Mouse (Mus musculus): ENCODE measurements around the gene Gm28729. TPM values are rescaled to one million over a fixed set of nuclear protein-coding genes. Genes with fewer than 3 reads are reported as not detected.

Gm28729 gene
- polyA plus RNA-seq, 1 experiment from 2014 or later: 0.15 TPM

- no peak overlapping the region for H3K27ac ChIP-seq
- H3K9ac ChIP-seq: no peak overlapping the region
- no peaks in the 10 kb centered on the region for H3K36me3 ChIP-seq (replicated peaks)
- no peak overlapping the region for H3K4me3 ChIP-seq (replicated peaks)
- no peaks in the 10 kb centered on the region for H3K9me3 ChIP-seq
- H3K27me3 ChIP-seq: peaks cover 6% of the 10 kb centered on the region; the same call in 1 of the 2 replicates
- WGBS: 94% methylated on average over 9 of the region's 9 CpGs
- H3K4me2 ChIP-seq: no peak overlapping the region
- H3K4me1 ChIP-seq: peaks cover 6% of the 10 kb centered on the region; the same call in 1 of the 2 replicates
- no peak for ATAC-seq (ENCODE audit: low FRiP score)
Measured at GRCm38 (mm10) chr9:96449514-96449913, 75.5 kb downstream of the Gm28729 start.

- no peaks in the 10 kb centered on the region for H3K9me3 ChIP-seq
Measured at GRCm38 (mm10) chr9:96445351-96445750, 79.7 kb downstream of the Gm28729 start.

GRCm38 (mm10) chr9:96442081-96442480, 83.0 kb downstream of the Gm28729 start:
- WGBS: 15% methylated on average over 10 of the region's 10 CpGs
- Histone ChIP-seq H3K9ac (no peak overlapping the region), H3K9me3 (no peaks in the 10 kb centered on the region), H3K27me3 (peaks cover 38% of the 10 kb centered on the region), H3K4me1 (peaks cover 27% of the 10 kb centered on the region), H3K4me2 (peak overlapping the region; percentile 19), H3K27ac (no peak overlapping the region), H3K4me3 (replicated peaks) (no peak overlapping the region), H3K36me3 (replicated peaks) (no peaks in the 10 kb centered on the region)
- no peak for ATAC-seq (ENCODE audit: low FRiP score)

More at GRCm38 (mm10) chr9:96445351-96445750, 79.7 kb downstream of the Gm28729 start:
- no peak for ATAC-seq (ENCODE audit: low FRiP score)
- H3K27me3 ChIP-seq: peaks cover 17% of the 10 kb centered on the region; the same call in 1 of the 2 replicates
- peaks cover 9% of the 10 kb centered on the region; the same call in 1 of the 2 replicates for H3K4me1 ChIP-seq
- no peak overlapping the region for H3K27ac ChIP-seq
- no peak overlapping the region for H3K4me2 ChIP-seq
- no peak overlapping the region for H3K9ac ChIP-seq
- H3K4me3 ChIP-seq (replicated peaks): no peak overlapping the region
- WGBS: 85% methylated on average over 4 of the region's 4 CpGs
- H3K36me3 ChIP-seq (replicated peaks): no peaks in the 10 kb centered on the region

GRCm38 (mm10) chr9:96438334-96438871, 86.7 kb downstream of the Gm28729 start:
- WGBS: 4% methylated on average over 8 of the region's 8 CpGs
- peak overlapping the region; percentile 74; the same call in 1 of the 2 replicates for H3K27ac ChIP-seq
- H3K27me3 ChIP-seq: peaks cover 55% of the 10 kb centered on the region

GRCm38 (mm10) chr9:96437805-96438333, 87.2 kb downstream of the Gm28729 start:
- peak overlapping the region; percentile 44 for H3K4me3 ChIP-seq (replicated peaks)
- H3K9me3 ChIP-seq: no peaks in the 10 kb centered on the region
- H3K36me3 ChIP-seq (replicated peaks): no peaks in the 10 kb centered on the region
- H3K27me3 ChIP-seq: peaks cover 55% of the 10 kb centered on the region
- peak; percentile 75 for ATAC-seq (ENCODE audit: low FRiP score)
- under 1% methylated on average over 25 of the region's 25 CpGs for WGBS
- H3K4me2 ChIP-seq: peak overlapping the region; percentile 77
- H3K9ac ChIP-seq: peak overlapping the region; percentile 61
- peaks cover 33% of the 10 kb centered on the region for H3K4me1 ChIP-seq
- peak overlapping the region; percentile 74 for H3K27ac ChIP-seq

More at GRCm38 (mm10) chr9:96438334-96438871, 86.7 kb downstream of the Gm28729 start:
- H3K4me1 ChIP-seq: peaks cover 33% of the 10 kb centered on the region
- ATAC-seq (ENCODE audit: low FRiP score): peak; percentile 55
- H3K9me3 ChIP-seq: no peaks in the 10 kb centered on the region
- H3K4me3 ChIP-seq (replicated peaks): peak overlapping the region; percentile 44
- H3K4me2 ChIP-seq: peak overlapping the region; percentile 77
- H3K9ac ChIP-seq: peak overlapping the region; percentile 61
- H3K36me3 ChIP-seq (replicated peaks): no peaks in the 10 kb centered on the region

GRCm38 (mm10) chr9:96436901-96437804, 87.9 kb downstream of the Gm28729 start:
- peaks cover 55% of the 10 kb centered on the region for H3K27me3 ChIP-seq
- 8% methylated on average over 28 of the region's 28 CpGs for WGBS

More at GRCm38 (mm10) chr9:96436901-96437804, 87.9 kb downstream of the Gm28729 start:
- Histone ChIP-seq H3K9me3 (no peaks in the 10 kb centered on the region), H3K27ac (peak overlapping the region; percentile 74; the same call in 1 of the 2 replicates), H3K4me1 (peaks cover 30% of the 10 kb centered on the region), H3K36me3 (replicated peaks) (no peaks in the 10 kb centered on the region), H3K9ac (peak overlapping the region; percentile 61), H3K4me3 (replicated peaks) (peak overlapping the region; percentile 44), H3K4me2 (peak overlapping the region; percentile 77)
- peak; percentile 28; the same call in 1 of the 2 replicates for ATAC-seq (ENCODE audit: low FRiP score)

Other genes with a start within 250 kb of the Gm28729 start
- 163 and 164 TPM in 2 replicates for gene Atp1b3, start 160.8 kb downstream of the Gm28729 start, polyA plus RNA-seq (2016; fragmentation: Nextera tagmentation; extraction: Ambion mirVana)
- gene Rnf7, start 46.6 kb downstream of the Gm28729 start, polyA plus RNA-seq (2016; fragmentation: Nextera tagmentation; extraction: Ambion mirVana): 231 and 238 TPM in 2 replicates
- gene Rasa2, start 106.4 kb upstream of the Gm28729 start, polyA plus RNA-seq (2016; fragmentation: Nextera tagmentation; extraction: Ambion mirVana): 17.6 and 18.8 TPM in 2 replicates
- 14.7 and 15.7 TPM in 2 replicates for gene Zbtb38, start 227.6 kb upstream of the Gm28729 start, polyA plus RNA-seq (2016; fragmentation: Nextera tagmentation; extraction: Ambion mirVana)

All from forebrain, embryonic 12.5 days (tissue).